Mouse (Mus musculus) heart, postnatal 0 days (tissue): ENCODE measurements around the gene Ptgs1. TPM values are rescaled to one million over a fixed set of nuclear protein-coding genes. Genes with fewer than 3 reads are reported as not detected.

Experiments
- ATAC-seq: fragments of 200-750 bp; cut with Nextera tagmentation; 2 replicates; pipeline ENCODE4 v1.8.0; 2017; ENCODE audit warnings: low read depth, moderate number of reproducible peaks, moderate library complexity; ENCODE audit not compliant: insufficient read depth
- DNase-seq: peaks from one replicate; pipeline ENCODE4 v3.0.0-alpha.2; 2016; ENCODE audit warnings: low spot score
- H3K27ac ChIP-seq: fragments of 300-500 bp; sonication (generic); 2 replicates; pipeline ENCODE4 v1.5.1; 2014; ENCODE audit warnings: low read depth, mild to moderate bottlenecking
- H3K27me3 ChIP-seq: fragments of 300-500 bp; sonication (generic); 2 replicates; pipeline ENCODE4 v1.6.1; 2014; ENCODE audit warnings: low read length, mixed read lengths; ENCODE audit not compliant: control insufficient read depth, insufficient read depth
- H3K36me3 ChIP-seq: fragments of 300-500 bp; sonication (generic); replicated peaks from 2 replicates; pipeline ENCODE4 v1.6.1; 2014; ENCODE audit warnings: low read length, mixed read lengths; ENCODE audit not compliant: control insufficient read depth, insufficient read depth
- H3K4me1 ChIP-seq: fragments of 300-500 bp; sonication (generic); 2 replicates; pipeline ENCODE4 v1.6.1; 2014; ENCODE audit warnings: antibody characterized with exemption; ENCODE audit not compliant: control insufficient read depth, insufficient read depth
- H3K4me2 ChIP-seq: fragments of 300-500 bp; sonication (generic); 2 replicates; pipeline ENCODE4 v1.6.1; 2014; ENCODE audit warnings: low read depth, mild to moderate bottlenecking, low read length, moderate library complexity
- H3K4me3 ChIP-seq: fragments of 300-500 bp; sonication (generic); 2 replicates; pipeline ENCODE4 v1.5.1; 2014; ENCODE audit warnings: low read depth, low read length
- H3K9ac ChIP-seq: fragments of 300-500 bp; sonication (generic); replicated peaks from 2 replicates; pipeline ENCODE4 v1.6.1; 2014; ENCODE audit warnings: low read depth, low read length, mixed read lengths
- H3K9me3 ChIP-seq: fragments of 300-500 bp; sonication (generic); replicated peaks from 2 replicates; pipeline ENCODE4 v1.6.1; 2016; ENCODE audit warnings: low read length; ENCODE audit not compliant: control insufficient read depth
- CTCF ChIP-seq: IDR thresholded peaks from 2 replicates; pipeline ENCODE4 v1.5.1; 2016; ENCODE audit warnings: antibody characterized with exemption, control low read depth, low read depth
- EP300 ChIP-seq: IDR thresholded peaks from 2 replicates; pipeline ENCODE4 v1.6.1; 2016; ENCODE audit warnings: antibody characterized with exemption, low read depth
- WGBS: fragments of 180-500 bp; shearing (Covaris S2); extraction: QIAGEN DNeasy Blood & Tissue Kit; methylation state at CpG from one replicate; pipeline ENCODE4 v1.1.7; 2014; 5-methylcytosine and 5-hydroxymethylcytosine counted together
- polyA plus RNA-seq: library from polyadenylated mRNA; unstranded; fragments of >200 nt; fragmentation: Nextera tagmentation; extraction: Ambion mirVana; gene quantifications from 2 replicates; pipeline ENCODE4 v1.2.1, GENCODE M21; 2015
- total RNA-seq: library from RNA; depleted of rRNA; stranded (reverse); fragments of >200 nt; gene quantifications from 2 replicates; pipeline ENCODE4 v1.2.3, GENCODE M21; 2014; ENCODE audit warnings: low replicate concordance

The Ptgs1 gene
- total and polyA plus RNA-seq, 2 experiments from 2014 or later: 21.6 to 49.7 TPM

- Histone ChIP-seq H3K4me3 (no peak overlapping the region), H3K9me3 (no peaks in the 10 kb centered on the region), H3K36me3 (peaks cover 9% of the 10 kb centered on the region; the same call in 1 of the 2 replicates), H3K27me3 (no peaks in the 10 kb centered on the region), H3K4me2 (no peak overlapping the region), H3K27ac (no peak overlapping the region), H3K9ac (no peak overlapping the region), H3K4me1 (peaks cover 28% of the 10 kb centered on the region)
- TF ChIP-seq EP300 (no peak), CTCF (no peak)
- WGBS: 82% methylated on average over 2 of the region's 2 CpGs
- DNase-seq: no peak
- no peak for ATAC-seq
These were observed 8.7 kb downstream of the Ptgs1 start for GRCm38 (mm10) chr2:36238951-36239350.

- Histone ChIP-seq H3K4me1 (no peaks in the 10 kb centered on the region), H3K36me3 (peaks cover 9% of the 10 kb centered on the region; the same call in 1 of the 2 replicates)
- WGBS: 80% methylated on average over 13 of the region's 13 CpGs
These were observed 12.3 kb downstream of the Ptgs1 start for GRCm38 (mm10) chr2:36242514-36242913.

GRCm38 (mm10) chr2:36243296-36243891, 13.2 kb downstream of the Ptgs1 start:
- TF ChIP-seq CTCF (no peak), EP300 (no peak)
- Histone ChIP-seq H3K36me3 (peaks cover 3% of the 10 kb centered on the region; the same call in 1 of the 2 replicates), H3K4me1 (no peaks in the 10 kb centered on the region), H3K27me3 (no peaks in the 10 kb centered on the region), H3K4me3 (no peak overlapping the region), H3K9me3 (no peaks in the 10 kb centered on the region), H3K27ac (no peak overlapping the region), H3K4me2 (no peak overlapping the region), H3K9ac (no peak overlapping the region)
- DNase-seq: no peak
- no peak for ATAC-seq
- 75% methylated on average over 9 of the region's 9 CpGs for WGBS

More at GRCm38 (mm10) chr2:36242514-36242913, 12.3 kb downstream of the Ptgs1 start:
- Histone ChIP-seq H3K4me3 (no peak overlapping the region), H3K4me2 (no peak overlapping the region), H3K27ac (no peak overlapping the region), H3K9ac (no peak overlapping the region), H3K27me3 (no peaks in the 10 kb centered on the region), H3K9me3 (no peaks in the 10 kb centered on the region)
- TF ChIP-seq EP300 (no peak), CTCF (no peak)
- ATAC-seq (no peak), DNase-seq (no peak)

DNA sequence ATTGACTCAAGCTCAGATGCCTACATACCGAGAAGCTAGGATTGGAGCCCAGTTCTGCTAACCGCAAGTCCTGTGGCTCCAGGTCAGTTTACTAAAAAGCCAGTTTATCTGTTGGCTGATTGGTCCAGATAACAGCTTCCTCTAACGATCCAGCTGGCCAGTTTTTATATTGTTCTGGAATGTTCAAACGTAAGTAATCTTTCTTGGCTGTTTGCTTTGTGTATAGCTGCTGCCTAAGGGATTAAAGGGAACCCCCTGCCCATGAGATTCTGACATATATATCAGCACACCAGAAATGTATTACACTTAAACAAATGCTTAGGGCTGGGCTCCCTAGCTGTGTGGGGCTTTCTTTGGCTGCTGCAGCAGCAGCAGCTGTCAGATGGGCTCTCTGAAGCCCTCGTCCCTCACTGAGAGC, 13.7 kb downstream of the Ptgs1 start:
- Histone ChIP-seq H3K9ac (no peak overlapping the region), H3K36me3 (peaks cover under 1% of the 10 kb centered on the region; the same call in 1 of the 2 replicates), H3K9me3 (no peaks in the 10 kb centered on the region), H3K4me2 (no peak overlapping the region), H3K4me3 (no peak overlapping the region), H3K4me1 (no peaks in the 10 kb centered on the region), H3K27me3 (no peaks in the 10 kb centered on the region), H3K27ac (no peak overlapping the region)
- TF ChIP-seq CTCF: no peak
- TF ChIP-seq EP300: no peak
- WGBS: 47% methylated on average over 5 of the region's 5 CpGs
- DNase-seq (no peak), ATAC-seq (no peak)

- no peak overlapping the region for H3K4me2 ChIP-seq
- TF ChIP-seq CTCF (no peak), EP300 (no peak)
- H3K9me3 ChIP-seq: no peaks in the 10 kb centered on the region
- H3K9ac ChIP-seq: no peak overlapping the region
- DNase-seq (no peak), ATAC-seq (no peak)
- no peaks in the 10 kb centered on the region for H3K4me1 ChIP-seq
- no peak overlapping the region for H3K27ac ChIP-seq
- no peaks in the 10 kb centered on the region for H3K27me3 ChIP-seq
- H3K36me3 ChIP-seq: no peaks in the 10 kb centered on the region; the same call in 1 of the 2 replicates
- H3K4me3 ChIP-seq: no peak overlapping the region
- 75% methylated on average over 3 of the region's 3 CpGs for WGBS
These were observed 14.5 kb downstream of the Ptgs1 start for GRCm38 (mm10) chr2:36244705-36245104.

DNA sequence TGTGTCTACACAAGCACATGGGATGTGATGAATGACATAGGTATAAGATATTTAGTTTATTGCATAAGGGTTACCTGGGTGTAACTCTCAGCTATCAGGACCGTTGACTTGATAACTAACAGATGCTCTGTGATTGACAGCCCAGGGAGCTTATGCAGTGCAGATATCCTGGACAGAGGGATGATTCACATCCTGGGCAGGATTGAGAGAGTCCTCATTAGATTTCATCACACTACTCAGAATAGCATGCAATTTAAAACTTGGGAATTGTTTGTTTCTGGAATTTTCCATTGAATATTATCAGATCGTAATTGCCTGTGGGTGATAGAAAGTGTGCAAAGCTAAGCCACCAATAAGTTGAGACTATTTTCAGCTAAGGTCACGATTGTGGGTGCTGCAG, 17.7 kb downstream of the Ptgs1 start:
- H3K4me2 ChIP-seq: no peak overlapping the region
- H3K9ac ChIP-seq: no peak overlapping the region
- ATAC-seq: no peak
- no peaks in the 10 kb centered on the region; the same call in 1 of the 2 replicates for H3K36me3 ChIP-seq
- no peak overlapping the region for H3K4me3 ChIP-seq
- no peaks in the 10 kb centered on the region for H3K27me3 ChIP-seq
- no peak for DNase-seq
- 57% methylated on average over 3 of the region's 3 CpGs for WGBS
- no peaks in the 10 kb centered on the region for H3K9me3 ChIP-seq
- 0 out of 2 replicates have a peak, but pooled peaks cover 4% of the 10 kb centered on the region for H3K4me1 ChIP-seq
- H3K27ac ChIP-seq: no peak overlapping the region
- TF ChIP-seq EP300: no peak
- TF ChIP-seq CTCF: no peak
